Mouse (Mus musculus): Measurements from ENCODE around the gene Rrbp1.

The Rrbp1 gene

DNA sequence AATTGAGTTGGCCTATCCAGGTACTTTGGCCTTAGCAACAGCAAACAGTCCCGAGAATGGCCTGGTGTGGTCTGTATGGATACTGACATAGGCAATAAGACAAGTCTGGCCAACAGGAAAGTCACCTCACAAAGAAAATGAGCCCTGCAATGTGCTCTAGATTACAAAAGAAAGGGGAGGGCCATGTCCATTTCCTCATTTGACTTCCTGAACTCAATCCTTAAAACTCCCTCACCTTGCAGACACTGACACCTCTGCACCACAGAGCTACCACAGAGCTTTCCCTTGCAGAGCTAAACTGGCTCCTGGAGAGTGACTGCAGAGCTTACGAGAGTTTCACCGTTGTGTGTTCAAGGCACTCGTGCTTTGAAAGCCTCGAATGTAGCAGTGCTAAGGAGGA, 48.9 kb downstream of the Rrbp1 start:
- in situ Hi-C loops (cut with MboI, MseI), result no loop called here

DNA sequence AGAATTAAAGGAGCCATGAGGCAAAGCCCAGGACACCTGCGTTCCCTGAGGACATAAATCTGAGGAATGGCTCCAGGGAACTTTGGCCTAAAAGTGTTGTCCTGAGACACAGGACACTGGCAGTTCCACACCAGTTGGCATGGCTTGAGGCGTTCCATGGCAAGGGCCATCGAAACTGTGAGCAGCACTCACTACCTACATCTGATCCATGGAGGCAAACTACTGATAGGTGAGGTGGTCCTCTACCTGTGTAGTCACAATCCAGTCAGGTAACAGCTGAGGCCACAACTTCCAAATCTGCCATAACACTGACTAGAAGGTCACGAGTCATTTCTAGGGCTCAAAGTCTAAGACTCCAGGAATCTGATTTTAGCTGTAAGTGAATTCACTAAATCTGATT, 55.3 kb downstream of the Rrbp1 start:
- in situ Hi-C loops (cut with MboI, MseI), result no loop called here

DNA sequence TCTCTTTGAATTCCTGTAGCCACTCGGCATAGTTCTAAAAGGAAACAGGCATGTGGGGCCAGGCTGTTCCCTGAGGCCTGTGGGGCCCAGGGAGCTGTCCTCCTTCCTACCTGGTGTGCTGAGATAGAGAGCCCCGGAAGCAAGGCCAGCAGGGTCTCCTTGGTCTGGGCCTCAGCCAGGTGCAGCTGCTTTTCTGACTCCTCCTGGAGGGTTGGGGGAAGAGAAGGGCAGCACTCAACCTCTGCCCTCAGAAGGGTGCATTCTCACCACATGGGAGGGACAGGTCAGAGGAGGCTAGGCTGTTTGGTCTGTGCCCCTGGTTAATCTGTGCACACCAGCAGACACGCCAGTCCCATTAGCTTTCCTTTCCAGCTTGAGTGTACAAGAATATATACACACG, 56.1 kb downstream of the Rrbp1 start:
- in situ Hi-C loops (cut with MboI, MseI), result no loop called here

DNA sequence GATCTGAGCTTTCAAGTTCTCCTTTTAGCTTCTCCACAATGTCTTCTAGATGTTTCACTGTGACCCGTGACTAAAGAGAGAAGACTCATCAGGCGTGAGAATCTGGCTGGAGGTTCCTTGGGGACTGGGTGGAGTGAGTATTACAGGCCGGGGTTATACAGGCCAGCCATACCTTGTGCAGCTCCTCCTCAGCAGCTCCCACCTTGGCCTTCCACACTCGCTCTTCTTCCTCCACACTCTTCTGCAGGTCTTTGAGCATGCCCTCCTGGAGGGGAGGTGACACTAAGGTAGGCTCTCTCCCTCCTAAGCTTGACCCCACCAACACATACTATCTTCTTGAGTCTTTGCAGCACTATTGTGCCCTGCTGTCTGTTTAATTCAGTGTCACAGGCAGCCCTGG, 57.1 kb downstream of the Rrbp1 start:
- in situ Hi-C loops (cut with MboI, MseI), result no loop called here

DNA sequence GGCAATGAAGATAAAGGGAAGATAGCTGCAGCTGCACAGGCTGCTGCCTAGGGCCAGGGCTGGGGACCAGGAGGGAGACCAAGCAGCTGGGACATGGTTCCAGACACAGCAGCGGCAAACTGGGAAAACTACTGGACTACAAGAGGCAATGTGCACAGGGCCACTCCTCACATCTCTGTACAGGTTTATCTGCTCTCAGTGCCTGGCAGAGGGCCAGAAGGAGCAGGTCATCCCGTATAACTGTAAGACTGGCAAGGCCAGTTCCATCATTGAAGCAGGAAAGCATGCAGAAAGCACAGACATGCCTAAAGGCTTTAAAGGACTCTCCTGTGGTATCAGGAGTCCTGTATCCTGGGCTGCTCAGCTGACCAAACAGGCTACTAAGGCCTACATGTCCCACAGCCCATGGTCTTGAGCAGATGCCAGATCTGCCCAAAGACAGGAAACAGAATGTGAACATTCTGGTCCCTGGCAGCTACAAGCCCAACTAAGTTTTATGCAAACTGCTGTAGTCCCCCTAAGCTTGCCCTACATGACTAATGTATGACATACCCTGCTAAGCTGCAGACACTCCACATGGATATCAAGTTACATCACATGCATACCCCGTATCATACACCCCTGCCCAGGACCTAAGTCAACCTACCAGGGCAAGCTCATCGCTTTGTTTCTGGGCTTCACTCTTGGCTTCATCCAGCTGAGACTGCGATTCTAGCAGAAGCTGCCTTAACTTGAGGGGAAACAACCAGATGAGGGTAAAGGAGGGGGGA, 59.3 kb downstream of the Rrbp1 start:
- in situ Hi-C loops (cut with MboI, MseI), result no loop called here

DNA sequence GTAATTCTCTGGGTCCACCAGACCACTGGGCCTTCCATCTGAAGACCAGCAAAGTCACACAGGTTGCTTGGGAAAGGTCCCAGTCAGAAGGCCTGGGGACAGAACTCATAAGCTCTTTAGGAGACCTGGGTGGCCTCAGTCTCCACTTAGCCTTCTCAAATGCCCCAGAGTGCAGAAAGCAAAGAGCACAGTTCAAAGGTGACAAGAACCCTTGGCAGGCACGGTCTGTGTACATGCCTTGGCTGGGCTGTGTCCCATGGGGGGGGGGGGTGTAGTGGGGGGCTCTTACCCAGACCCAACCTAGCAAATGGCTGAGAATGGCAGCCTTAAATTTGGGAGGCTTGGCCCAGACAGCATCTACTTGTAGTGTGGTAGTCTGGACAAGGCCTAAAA, 60.0 kb downstream of the Rrbp1 start:
- in situ Hi-C loops (cut with MboI, MseI), result no loop called here

DNA sequence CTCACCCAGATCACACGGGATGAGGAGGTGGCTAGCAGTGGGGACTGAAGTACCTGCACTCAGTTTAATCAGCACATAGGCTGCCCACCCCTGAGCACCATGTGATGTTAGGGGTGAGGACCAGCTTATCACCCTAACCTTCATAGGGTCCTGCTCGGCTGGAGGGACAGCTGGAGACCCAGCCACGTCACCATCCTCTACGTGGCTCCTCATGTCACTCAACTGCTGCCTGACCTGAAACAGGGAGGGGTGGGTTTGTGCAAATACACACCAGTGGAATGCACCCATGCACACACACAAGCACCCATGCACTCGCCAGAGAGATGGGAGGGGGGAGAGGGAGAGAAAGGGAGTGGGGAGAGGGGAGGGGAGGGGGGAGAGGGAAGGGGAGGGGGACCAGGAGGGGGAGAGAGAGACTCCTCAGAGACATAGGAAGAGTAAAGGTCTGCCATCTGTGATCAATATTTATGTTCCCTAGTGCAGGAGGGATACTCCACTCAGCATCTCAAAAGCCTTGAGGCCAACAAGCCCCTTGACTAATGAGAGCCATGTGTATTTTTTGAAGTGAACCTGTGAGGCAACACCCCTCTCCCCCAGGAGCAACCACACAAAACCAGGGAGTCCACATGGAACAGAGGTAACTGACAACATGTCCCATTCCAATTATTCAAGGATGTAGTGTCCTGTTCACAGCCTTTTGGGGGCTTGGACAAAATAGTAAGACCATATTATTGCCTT, 60.6 kb downstream of the Rrbp1 start:
- in situ Hi-C loops (cut with MboI, MseI), result no loop called here

DNA sequence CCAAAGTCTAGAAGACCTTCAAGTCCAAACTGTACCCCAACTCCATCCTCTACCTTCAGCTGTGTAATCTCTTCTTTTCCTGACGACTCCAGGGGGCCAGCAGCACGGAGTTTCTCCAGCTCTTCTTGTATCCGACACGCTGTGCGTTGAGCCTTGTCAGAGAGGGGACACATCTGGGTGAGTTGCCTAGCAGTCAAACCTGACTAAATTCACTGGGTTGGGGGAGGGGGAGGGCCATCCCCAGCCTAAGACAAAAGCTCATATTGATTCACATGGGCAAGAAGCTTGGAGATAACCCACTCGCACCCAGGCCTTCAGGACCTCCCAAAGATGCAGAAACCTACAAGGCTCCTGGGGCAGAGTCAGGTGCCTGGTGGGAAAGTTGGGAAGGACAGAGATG, 61.8 kb downstream of the Rrbp1 start:
- in situ Hi-C loops (cut with MboI, MseI), result no loop called here

DNA sequence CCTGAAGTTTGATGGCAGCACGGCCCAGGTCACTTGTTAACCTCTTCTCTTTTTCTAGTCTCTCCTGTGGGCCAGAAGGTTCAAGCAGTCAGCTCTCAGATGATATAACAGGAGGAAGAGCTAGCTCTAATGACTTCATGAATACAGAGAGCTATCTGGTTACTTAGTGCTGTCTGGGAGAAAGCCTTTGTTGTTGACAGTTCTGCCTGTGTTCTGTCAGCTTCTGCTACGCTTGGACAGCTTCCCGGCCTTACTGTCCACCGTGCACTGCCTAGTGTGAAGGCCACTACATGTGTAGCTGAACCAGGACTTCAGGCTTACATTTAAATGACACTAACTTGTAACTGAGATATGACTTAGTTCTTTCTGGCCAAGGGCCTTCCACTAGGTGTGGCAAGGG, 62.6 kb downstream of the Rrbp1 start:
- in situ Hi-C loops (cut with MboI, MseI), result no loop called here

DNA sequence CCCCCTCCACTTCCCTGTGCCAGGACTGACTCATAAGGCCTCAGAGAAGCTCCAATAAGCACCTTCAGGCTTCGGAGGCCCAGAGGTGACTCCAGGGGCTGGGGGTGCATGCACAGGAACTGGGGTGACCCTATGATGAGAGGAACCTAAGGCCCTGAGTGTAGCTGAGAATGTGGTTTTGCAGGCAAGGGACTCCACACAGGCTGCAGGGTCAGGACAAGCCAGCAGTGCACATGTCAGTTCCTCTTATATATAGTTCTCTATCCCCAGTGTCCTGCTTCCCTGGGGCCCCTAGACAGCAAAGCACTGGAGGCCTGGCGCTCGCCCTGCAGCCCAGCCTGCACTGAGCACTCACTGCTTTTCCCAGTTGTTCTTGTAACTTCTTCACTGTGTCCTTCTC, 63.1 kb downstream of the Rrbp1 start:
- in situ Hi-C loops (cut with MboI, MseI), result no loop called here

DNA sequence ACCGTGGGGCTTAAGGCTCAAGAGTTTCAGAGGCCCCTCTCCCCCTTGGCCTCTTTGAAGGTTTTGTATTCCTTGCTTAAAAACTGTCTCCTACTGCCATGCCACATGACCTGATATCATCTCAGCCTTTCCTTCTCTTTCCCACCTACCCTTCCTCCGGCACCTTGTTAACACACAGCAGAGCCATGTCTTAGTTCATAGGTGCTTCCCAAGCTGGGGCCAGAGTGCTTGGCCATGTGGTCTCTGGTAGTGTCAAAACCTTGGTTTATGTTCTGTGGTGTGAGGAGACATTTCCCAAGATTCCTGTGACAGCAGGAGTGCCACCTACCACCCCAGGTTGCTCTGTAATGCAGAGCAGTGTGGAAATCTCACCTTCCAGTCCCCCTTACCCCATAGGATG, 64.7 kb downstream of the Rrbp1 start:
- in situ Hi-C loops (cut with MboI, MseI), result no loop called here

DNA sequence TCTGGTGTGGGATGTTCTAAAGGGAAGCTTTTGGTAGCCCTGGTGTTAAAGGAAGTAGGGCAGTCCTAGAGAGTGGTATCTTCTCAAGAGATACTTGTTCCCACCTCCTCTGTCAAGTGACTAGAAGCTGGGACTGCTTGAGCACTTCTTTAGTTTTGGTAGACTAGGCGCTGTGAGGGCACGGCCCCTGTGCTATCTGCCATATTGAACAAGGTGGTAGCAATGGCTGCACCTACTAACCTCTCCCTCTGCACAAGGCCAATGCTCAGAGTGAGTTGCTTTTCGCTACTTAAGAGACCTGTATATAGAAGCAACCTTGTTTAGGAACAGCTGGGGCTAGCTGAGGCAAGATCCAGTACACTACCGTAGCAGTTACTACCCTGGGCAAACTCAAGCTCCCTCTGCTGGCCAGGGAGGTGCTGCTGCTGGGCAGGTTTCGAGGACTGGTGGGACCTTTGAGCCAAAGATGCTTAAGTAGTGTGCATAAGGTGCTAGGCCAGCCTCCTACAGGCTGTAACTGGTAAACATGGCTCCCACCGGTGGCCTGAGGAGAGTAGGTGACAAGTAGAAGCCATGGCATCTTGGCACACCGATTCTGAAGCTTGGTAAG, 65.5 kb downstream of the Rrbp1 start:
- in situ Hi-C loops (cut with MboI, MseI), result no loop called here

DNA sequence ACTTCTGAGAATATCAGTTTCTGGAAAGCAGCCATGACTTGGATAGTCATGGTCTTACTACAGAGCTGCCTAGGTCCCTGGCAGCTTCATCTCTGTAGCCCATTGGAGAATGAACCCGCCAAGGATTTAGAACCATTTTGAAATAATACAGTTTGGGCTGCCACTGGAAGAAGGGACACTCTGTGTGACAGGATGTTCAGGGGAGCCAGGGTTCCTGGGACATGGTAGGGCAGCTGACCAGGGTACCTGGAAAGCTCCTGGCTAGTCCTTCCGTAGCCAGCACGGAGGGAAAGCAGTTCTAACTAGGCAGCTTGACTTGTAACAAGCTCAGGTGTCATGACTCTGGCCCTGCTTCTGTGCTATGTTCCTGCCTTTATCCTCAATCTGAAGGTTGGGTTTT, 66.3 kb downstream of the Rrbp1 start:
- in situ Hi-C loops (cut with MboI, MseI), result no loop called here

DNA sequence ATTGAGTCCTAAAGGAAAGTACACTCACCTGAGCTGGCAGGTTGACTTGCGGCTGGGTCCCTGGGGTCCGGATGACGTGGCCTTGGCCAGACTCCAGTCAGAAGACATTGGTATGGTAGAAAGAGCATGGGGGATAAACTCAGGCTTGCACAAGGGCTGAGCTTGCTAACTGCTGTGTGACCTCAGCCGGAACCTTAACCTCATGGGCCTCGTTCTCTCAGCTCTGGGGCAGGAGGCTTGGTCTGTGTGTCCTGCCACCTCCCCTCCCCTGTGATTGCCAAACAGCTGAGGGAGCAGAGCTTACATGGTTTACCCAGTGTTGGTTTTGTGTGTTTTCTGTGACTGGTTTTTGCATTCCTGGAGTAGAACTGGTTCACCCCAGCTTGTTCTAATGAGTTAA, 70.7 kb downstream of the Rrbp1 start:
- in situ Hi-C loops (cut with MboI, MseI), result no loop called here

DNA sequence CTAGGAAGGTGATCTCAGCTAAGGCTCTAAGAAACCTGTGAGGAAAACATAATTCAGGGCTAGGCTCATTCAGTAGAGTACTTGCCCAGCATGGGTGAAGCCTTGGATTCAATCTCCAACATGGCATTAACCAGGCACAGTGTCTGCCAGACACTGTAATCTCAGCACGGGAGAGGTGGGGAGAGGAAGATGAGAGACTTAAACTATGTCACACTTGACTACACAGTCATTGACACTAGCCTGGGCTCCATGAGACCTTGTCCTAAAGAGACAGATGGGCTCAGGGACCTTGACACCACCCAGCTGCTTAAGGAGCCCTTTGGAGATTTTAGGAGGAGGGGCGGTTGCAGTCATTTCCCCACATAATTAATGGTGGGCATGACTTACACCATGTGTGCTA, 73.2 kb downstream of the Rrbp1 start:
- in situ Hi-C loops (cut with MboI, MseI), result no loop called here

DNA sequence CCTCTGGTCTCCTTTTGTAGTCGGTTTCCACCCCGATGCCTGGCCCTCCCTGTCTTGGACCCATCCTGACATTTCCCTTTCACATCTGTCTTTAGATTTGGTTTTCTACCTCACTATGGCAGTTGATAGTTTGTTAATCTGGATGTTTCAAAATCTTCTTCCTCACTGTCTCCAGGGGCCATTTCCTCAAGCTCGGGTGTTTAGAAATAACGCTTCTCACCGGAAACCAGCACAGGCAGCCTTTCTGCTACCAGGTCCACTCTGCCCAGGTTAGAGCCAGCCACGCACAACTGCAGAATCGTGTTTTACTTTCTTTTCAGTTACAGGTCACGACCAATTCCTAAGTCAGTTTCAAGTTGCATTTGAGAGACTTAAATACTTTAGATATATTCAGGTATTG, 76.6 kb downstream of the Rrbp1 start:
- in situ Hi-C loops (cut with MboI, MseI), result no loop called here

DNA sequence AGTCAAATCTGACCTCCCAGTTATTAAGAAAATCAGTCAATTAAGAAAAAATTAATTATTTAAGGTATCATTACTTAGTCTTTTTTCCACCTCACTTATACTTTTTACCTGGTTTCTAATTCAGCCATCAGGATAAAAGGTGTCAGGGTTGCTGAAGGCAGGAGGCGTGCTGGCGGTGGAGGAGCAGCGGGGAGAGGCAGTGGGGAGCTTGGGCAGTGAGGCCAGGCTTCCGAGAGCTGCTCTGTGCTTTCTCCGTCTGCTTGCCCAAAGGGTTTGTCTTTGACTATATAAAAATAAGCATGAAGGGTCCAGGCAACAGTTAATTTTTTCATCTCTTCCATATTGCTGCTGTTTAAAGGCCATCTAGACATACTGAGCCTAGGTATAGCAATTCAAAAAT, 77.5 kb downstream of the Rrbp1 start:
- in situ Hi-C loops (cut with MboI, MseI), result no loop called here

DNA sequence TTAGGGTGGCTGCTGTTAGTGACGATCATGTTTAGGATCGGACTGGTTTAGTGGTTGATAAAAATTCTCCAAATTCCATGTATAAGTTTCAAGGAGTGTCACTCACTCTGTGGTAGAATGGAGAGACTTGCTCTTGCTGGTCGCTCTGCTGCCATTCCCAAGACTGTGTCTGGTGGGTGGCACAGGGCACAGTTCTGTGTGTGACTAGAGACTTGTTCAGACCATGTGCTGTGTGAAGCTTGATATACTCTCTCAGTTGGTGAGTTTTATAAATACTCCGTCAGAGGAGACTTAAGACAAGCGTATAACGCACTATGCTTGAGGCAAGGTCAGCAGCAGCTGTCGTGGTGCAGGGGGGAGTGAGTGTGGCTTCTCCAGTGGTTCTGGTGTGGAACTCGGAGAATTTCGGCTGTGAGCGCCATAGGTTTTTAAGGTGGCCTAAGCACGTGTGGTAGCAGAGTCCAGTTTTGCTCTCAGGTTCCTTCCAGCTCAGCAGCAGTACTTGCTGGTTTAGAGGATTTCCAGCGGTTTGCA, 78.7 kb downstream of the Rrbp1 start:
- in situ Hi-C loops (cut with MboI, MseI), result no loop called here

DNA sequence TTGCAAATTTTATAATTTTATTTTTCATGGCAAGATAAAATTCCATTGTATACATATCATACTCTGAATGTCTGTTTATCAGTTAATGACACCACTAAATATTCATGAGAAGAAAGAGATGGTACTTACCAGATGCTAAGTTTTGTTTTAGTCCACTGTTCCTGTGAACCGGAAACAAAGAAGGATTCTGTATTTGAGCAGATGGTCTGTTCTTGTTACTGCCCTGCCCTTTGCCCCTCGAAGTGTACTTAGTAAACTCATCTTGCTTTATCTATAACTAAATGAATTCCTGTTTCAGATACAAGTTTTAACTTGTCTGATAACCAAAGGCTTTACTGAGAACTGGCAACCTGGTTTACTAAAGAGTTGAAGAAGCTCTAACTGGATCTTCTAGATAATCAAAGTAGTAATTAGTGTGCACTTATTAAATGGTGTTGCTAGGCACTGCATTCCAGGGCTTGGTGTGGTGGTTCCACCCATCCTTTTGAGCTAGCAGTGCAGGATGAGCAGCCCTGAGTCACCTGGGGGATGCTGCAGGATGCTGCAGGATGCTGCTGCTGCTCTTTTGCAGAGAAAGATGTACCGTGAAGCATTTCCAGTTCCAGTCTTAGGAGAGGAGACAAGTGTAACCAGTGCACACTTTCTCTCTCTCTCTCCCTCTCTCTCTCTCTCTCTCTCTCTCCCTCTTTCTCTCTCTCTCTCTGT, 81.3 kb downstream of the Rrbp1 start:
- in situ Hi-C loops (cut with MboI, MseI), result no loop called here

DNA sequence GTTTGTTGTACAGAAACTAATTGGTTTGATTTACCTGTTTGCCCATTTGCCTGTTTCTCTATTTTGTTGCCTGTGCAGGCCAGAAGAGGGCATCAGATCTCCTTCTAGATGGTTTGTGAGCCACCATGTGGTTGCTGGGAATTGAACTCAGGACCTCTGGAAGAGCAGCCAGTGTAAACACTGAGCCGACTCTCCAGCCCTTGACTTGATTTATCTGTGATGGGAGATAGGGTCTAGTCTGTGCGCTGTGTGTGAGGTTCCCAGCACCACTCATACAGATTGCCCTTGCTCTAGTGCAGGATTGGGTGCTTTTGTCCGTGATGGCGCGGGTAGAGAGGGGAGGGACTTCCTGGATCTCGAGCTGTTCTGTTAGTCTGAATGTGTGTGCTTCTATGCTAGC, 85.2 kb downstream of the Rrbp1 start:
- in situ Hi-C loops (cut with MboI, MseI), result no loop called here

DNA sequence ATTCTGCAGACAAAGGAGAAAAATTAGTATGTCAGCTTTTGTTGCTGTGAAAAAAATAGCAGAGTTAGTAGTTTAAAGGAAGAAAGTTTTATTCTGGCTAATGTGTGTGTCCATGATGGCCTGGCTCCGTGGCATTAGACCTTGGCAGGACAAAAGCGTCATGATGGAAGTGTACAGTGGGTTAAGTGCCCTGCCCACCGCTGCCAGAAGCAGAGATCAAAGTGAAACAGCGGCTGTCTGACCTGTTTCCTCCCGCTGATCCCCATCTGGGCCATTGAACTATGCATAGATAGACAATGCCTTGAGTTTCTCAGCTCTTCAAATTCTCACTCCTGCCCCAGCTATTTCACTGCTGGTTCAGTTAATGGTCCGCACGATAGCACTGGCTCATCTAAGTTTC, 87.0 kb downstream of the Rrbp1 start:
- in situ Hi-C loops (cut with MboI, MseI), result no loop called here
